Mouse (Mus musculus): Measurements from ENCODE around the gene Cdon. TPM values are rescaled to one million over a fixed set of nuclear protein-coding genes. Genes with fewer than 3 reads are reported as not detected.
"Not testable (repeated sequence)": the region's sequence is repeated elsewhere in the genome, so short reads cannot be mapped to it uniquely, and the experiment has no call there.

Gene Cdon
- total RNA-seq (2021), result 10 to 100 TPM; 13.0 to 14.1 TPM

DNA sequence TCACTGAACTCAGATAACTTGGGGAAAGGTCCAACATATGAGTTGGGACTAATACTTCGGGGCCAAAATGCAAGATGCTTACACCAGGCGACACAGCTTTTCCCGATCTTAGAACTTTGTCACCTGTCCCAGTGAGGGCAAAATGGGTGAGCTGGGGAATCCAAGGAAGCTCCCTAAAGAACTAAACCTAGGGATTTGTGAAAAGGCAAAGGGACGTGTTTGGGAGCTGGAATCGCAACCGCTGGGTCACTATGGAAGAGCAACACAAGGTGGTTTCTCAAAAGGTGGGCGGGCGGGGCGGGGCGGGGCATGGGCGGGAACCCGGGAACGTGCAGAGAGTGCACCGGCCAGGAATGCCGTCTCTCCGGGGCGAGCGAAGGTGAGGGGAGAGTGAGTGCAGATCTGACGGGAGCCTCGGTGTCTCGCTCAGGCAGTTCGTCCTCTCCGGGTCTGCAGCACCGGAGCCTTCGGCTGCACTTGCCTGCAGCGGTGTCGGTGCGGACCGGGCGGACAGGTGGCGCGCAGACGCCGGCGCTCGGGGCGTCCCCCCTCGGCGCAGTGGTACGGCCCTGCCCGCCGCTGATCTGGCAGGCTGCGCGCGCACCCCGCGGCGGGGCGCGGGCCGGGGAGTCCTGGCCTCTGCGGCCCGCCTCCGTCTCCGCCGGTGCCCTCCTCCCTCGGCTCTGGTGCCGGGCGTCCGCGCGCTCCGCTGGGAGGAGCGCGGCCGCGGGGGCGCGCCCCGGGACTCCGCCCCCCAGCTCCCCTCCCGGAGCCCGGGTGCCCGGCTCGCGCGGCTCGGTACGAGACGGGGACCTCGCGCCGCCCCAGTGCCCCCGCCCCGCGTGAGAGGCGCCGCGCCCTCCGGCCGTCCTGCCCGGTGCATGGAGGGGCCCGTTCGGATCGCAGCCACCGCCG lies at the start of gene Cdon:
Cdon (plus strand) TSS at position 324 of the 915 bp plus-strand sequence.
- peak; percentile 68 for DNase-seq
- intact Hi-C loops (cut with DNase I), result loop anchor here (5.0 to 10.0 kb wide), 3 partner anchors 104 to 134 kb away; no protein-coding TSS in a partner anchor

DNA sequence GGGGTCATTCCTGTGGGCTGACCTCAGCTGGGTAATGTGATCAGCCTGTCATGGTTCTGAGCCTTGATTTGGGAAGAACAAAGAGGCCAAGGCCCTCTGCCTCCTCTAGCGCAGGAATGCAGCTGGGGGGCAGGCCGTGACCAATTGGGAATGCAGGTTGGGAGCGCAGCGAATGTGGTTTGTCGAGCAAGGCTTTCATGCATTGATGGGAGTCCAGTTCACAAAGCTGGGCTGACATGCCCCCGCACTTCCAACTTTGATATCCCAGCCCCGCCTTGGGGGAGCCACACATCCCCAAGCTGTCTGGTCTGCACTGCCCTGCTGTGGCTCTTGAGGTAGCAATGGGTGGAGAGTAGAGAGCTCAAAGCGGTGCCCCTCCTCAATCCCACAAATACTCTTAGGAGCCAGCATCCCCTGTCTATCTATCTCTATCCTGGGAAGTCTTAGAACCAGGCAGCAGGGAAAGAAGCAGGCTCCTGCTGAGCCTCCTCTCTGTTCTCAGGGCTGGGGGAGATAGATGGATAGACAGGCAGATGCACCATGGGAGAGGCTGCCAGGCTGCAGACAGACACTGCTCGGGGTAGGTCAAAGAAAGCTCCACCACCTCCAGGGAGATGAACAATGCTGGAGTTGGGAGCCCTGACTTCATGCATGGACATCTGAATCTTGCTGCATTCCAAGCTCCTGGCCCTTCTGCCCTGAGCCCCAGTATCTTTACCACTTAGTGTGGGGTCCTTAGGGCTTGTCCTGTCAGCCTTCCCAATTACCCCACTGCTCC lies 48.4 kb upstream of the Cdon start:
- intact Hi-C loops (cut with DNase I), result no loop called here
- DNase-seq, result no peak

DNA sequence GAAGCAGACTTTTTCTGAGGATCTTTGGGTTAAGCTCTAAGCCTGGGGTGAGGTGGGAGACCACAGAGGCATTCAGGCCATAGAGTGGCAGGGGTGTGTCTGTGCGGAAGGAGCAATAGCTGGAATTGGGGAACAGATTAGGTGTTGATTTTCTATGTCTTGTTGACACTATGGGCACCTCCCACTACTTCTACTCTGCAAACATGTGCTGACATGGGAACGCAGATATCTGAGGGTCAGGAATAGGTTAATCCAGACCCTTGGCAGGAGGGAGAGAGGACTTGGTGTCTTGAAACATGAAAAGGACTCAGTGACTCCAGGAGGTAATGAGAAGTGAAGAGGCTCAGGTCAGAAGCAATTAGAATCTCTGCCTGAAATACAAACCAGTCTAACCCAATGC lies 43.0 kb upstream of the Cdon start:
- no peak for DNase-seq
- intact Hi-C loops (cut with DNase I), result no loop called here

DNA sequence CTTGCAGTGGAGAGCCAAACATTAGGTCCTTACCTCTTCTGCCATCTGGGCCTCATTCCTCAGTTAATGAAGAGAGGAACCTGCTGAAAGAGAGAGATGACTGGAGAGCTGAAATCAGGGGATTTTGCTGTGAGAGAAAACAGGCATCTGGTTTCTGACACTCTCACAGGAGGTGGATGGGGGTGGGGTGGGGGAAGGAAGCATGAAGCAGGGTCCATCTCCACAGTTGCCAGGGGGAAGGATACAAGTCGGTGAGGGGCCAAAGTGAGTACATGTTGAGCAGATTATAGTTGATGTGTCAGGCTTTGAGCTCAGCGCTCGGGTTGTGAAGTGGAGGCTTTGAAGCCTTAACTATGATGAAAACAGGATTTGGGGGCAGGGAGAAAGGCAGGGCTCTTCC lies 41.9 kb upstream of the Cdon start:
- DNase-seq, result no peak
- intact Hi-C loops (cut with DNase I), result no loop called here

DNA sequence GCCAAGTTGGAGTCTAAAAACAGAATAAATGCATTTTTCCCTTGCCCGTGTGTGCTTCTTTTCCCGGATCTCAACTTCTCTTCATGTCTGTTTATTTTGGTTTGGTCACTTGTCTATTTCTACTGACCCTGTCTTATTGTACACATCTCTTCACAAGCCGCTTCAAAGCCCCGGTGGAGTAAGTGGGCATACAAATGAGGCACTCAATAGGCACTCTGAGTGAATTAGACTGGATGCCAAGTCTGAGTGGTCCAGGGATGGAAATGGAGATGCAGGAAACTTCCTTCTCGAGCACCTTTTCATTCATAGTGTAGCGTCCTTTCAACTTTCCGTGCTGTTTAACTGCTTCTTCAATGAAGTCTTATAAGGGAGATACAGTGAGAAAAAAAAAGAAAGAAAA lies 21.0 kb upstream of the Cdon start:
- intact Hi-C loops (cut with DNase I), result no loop called here

DNA sequence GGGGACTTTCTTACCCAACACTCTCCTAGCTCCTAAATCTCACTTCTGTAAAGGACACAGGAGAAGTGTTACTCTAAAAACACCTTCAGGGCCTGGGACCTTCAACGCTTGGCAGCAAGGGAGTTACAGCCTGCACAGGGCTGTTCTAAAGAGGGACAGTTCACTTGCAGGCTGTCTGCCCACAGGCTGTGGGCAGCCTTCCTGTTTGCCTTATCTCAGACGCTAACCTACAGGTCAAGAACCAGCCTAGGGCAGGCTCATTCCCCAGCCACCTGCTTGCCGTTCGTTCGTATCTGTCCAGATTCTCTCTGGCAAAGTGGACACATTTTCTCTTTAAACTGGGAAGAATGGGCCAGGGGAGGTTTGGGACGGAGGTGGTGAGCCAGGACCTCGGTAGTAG lies 20.5 kb upstream of the Cdon start:
- intact Hi-C loops (cut with DNase I), result no loop called here
- DNase-seq, result no peak

More for the DNA sequence above, 21.0 kb upstream of the Cdon start:
- DNase-seq, result no peak

DNA sequence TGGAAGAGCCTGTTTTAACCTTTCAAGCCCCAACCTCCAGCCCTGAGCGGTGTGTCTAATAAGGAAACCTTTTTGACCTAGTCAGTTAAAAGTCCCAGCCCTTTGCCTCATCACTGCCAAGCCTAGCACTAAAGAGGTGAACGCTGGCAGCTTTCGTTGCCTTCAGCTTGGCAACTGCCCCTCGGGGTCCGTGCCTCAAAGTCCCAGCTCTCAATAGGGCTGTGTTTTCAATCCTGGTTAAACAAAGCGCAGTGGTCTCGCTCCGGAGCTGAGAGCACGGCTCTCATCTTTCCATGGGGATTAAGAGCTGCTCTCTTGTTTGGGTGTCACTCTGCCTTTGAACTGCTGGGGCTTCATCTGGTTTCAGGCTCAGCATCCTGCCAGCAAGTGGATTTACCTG lies 20.1 kb upstream of the Cdon start:
- no peak for DNase-seq
- intact Hi-C loops (cut with DNase I), result no loop called here

DNA sequence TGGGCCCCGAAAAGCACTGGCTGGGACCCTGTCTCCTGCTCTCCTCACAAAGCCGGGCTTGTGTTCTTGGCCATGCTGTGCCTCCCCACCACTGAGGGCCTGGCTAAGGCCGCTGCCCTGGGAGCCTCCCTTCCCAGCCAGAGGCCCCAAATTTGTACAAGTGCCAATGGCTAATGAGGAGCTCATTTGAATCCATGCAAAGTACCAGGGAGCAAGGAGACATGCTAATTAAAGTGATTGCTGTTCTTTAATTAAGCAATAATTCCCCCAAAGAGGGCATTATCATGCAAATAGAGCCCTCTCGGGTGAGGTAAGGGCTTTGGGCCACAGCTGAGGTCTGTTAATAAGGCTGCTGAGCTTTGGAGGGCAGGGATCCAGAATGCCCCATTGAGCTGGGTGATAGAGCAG lies 18.3 kb upstream of the Cdon start:
- peak; percentile 58 for DNase-seq
- intact Hi-C loops (cut with DNase I), result no loop called here

DNA sequence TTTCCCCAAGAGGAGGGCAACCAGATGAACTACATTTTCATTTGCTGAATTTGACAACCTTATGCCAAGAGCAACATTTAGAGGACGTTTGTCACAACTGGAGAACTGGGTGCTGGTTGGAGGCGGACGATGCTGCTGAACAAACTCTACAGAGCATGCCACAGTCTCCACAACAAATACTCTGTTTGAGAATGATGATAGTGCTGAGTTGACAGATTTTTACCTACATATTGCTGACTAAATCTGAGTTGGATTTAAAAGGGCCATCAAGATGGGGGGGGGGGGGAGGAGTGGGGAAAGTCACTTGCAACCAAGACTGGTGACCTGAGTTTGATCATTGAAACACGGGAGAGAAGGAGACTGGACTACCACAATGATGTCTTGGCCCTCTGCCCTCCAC lies 17.4 kb upstream of the Cdon start:
- no peak for DNase-seq
- intact Hi-C loops (cut with DNase I), result no loop called here

DNA sequence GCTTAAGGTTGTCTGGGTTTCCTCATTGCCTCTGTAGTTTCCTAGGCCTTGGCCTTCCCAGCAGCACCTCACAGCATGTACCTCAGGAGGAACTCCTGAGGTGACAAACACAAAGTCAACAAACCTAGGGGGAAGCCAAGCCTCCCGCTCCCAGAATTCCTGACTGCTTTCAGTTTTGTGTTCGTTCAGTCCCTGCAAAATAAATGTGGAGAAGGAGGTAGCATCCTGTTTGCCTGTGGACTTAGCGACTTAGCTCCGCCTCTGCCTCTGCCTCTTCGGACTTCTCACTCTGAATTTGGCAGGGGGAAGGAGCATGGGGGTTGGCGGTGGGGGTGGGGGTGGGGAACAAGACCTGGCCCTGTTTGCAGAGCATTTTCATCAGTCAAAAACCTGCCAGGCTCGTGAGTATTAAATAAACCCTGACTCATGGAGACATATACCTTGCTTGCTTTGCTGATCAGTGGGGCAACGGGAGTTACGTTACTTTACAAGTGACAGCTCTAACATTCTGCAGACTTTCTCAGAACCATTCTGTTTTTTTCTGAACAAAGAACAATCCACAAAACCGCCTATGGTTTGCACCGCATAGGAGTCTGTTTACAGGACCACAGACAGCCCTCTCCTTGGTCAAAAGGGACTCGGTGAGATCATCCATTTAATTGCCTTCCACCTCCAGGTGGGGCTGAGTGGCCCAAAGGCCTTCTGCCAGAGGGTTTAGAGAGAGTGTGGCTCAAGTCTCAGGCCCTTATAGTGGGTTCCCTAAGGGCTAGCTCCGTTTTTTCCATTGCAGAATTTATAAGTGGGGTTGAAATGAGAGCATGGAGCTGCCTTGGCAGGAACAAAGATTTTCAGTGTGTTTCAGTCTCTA lies 15.7 kb upstream of the Cdon start:
- DNase-seq, result no peak
- intact Hi-C loops (cut with DNase I), result no loop called here

DNA sequence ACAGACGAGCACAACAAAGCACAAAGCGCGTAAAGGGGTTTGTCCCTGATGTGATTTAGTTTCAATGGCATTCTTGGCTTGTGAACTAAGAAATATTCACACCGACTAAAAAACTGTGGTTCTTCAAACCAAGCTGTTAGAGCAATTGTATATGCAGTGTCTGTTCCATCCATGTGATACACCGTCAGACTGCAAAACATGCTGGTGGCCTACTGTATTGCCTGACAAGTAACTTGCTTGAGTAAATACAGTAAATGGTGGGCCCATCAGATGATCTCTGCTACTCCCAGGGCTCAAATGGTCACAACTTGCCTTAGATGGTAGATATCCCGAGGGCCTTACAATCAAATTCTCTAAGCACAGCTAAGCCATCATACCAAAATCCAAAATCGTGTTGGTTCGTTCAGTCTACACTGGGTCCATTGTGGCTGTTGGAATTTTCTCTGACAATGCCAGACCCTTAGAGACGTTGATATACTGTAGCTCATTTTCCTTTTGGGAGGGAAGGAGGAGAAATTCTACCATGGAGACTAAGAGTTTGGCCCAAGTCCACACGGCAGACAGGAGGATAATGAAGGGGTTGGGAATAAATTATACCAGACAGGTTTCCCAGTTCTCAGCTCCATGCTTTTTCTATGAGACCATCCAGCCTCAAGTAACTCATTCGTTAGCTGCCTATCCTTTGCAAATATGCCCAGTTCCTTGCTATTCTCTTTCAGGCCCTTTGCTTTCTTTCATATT lies 9.5 kb upstream of the Cdon start:
- DNase-seq, result no peak
- intact Hi-C loops (cut with DNase I), result no loop called here

DNA sequence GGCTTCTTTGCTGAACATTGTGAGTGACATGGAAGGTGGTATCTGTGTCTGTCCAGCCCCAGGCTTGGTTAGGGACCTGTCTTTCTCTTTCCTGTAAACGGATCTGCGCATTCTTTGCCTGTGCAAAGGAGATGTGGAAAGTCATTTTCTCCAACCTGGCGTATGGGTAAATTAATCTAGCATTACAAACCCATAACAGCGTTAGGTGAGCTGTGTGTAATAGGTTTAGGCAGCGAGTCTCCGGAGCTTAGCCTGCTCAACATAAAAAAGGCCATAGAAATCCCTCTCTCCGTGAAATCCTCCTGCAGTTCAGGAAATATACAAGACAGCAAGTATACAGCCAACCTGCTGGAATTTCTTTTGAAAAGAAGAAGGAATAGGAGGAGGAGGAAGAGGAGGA lies 9.0 kb upstream of the Cdon start:
- no peak for DNase-seq
- intact Hi-C loops (cut with DNase I), result no loop called here

DNA sequence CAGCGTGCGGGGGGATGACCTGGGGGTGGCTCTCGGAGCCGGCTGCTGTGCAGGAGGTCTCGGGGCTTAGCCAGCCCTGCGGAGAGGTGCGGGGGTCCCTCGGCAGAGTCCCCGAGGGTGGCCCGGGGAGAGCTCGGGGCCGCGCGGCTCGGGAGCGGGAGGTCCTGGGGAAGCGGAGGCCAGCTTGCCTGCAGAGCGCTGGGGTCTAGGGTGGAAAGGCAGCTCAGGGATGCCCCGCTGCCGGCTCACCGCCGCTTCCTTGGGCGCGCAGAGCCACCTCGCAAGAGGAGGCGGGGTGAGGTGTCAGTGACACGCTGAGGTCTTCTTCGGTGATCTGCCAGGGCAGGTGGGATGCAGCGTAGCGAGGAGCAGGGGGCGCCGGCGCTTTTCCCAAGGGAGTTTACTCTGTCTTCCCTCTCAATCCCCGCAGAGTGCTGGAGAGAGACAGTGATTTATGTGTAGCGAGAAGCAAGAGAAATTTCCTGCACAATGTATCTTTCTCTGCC lies 855 bp downstream of the Cdon start:
- intact Hi-C loops (cut with DNase I), result loop anchor here (5.0 to 10.0 kb wide), 3 partner anchors 103 to 134 kb away; no protein-coding TSS in a partner anchor
- DNase-seq, result peak; percentile 23

DNA sequence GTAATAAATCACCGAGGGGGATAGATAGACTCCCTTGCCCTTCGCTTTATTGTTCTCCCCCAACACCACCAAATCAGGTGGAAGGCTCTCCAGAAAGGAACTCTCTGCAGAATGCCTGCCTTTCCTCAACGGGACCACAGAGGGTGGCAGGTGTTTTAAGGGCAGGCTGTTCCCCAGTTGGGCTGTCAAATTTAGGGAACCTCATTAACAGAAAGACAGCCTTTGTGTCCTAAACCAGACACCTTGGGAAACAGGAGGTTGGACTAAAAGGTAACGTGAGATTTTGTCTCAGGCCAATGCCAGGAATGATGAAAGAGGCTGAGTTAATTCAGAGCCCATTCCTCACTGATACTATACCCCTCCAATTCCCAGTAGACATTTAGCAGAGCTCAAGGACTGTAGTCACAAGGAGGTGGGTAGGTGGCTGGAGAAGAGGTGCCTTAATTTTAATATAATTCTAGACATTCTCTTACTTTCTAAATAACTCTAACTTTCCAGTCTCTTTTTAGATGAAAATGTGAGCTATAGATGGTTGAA lies 1.5 kb downstream of the Cdon start:
- intact Hi-C loops (cut with DNase I), result loop anchor here (5.0 to 10.0 kb wide), 3 partner anchors 102 to 135 kb away; no protein-coding TSS in a partner anchor
- DNase-seq, result no peak

DNA sequence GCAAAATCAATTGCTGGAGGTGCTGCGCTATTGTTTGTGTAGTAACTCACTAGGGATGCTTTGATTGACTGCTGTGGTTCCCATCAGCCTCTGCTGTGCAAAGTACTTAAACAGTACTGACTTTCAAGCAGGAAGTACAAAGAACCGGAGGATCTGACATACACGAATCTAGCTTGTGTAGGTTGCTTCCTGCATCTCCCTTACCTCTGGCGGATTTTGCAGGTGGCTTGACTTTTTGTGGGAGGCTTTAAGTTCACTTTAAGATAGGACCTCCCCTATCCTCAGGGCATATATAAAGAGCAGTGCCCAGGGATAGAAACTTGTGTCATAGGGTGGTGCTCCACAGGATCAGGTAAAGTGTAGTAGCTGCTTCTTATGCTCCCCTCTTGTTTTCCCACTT lies 2.3 kb downstream of the Cdon start:
- intact Hi-C loops (cut with DNase I), result loop anchor here (5.0 to 10.0 kb wide), 3 partner anchors 102 to 136 kb away; no protein-coding TSS in a partner anchor
- DNase-seq, result no peak

DNA sequence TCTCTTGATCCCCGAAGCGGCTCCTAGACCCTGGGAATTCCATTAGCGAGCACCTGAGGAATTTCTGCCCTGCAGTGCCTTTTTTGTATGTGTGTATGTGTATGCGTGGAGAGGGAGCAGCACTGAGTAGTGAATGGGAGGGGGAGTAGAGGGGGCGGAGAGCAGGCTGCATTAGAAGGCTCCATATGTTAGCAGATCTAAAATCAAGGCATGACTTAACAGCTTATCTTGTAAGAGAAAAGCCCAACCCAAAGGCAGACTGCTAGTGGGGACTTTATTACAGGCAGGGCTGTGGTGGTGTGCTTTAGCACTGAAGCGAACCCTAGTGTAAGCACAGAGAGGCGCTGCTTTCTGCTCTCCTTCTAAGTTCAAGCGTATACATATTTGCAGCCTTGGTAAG lies 3.7 kb downstream of the Cdon start:
- no peak for DNase-seq
- intact Hi-C loops (cut with DNase I), result loop anchor here (5.0 to 10.0 kb wide), 3 partner anchors 100 to 137 kb away; no protein-coding TSS in a partner anchor

DNA sequence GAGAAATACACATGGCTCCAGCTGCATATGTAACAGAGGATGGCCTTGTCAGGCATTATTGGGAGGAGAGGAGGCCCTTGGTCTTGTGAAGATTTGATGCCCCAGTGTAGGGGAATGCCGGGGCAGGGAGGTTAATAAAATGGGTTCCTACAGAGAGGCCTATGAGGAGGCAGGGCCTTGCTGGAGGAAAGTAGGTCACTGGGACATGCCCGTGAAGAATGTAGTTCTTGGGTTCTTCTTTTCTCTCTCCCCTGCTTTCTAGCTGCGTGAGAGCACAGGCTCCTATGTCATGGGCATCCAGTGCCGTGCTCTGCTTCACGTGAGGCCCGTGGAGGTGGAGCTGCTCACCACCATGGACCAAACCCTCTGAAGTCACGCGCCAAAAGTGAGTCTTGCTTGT lies 9.5 kb downstream of the Cdon start:
- intact Hi-C loops (cut with DNase I), result no loop called here
- no peak for DNase-seq

DNA sequence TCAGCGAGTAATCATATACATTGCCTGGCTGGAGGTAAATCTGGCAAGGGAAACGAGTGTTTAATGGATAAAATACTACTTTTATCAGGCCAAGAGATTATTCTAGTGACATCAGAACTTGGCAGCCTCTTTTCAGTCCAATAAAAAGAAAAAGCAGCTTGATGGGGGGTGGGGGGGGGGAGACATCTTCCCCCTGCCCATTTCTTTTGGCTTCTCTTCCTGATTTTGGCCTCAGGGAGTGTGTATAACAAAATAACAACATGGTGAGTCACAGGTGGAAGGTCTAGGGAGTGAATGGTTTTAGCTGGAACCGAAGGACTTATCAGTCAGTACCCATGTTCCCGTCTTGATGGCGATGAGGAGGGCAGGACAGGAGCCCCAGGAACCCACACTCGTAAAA lies 10.5 kb downstream of the Cdon start:
- intact Hi-C loops (cut with DNase I), result no loop called here
- no peak for DNase-seq

DNA sequence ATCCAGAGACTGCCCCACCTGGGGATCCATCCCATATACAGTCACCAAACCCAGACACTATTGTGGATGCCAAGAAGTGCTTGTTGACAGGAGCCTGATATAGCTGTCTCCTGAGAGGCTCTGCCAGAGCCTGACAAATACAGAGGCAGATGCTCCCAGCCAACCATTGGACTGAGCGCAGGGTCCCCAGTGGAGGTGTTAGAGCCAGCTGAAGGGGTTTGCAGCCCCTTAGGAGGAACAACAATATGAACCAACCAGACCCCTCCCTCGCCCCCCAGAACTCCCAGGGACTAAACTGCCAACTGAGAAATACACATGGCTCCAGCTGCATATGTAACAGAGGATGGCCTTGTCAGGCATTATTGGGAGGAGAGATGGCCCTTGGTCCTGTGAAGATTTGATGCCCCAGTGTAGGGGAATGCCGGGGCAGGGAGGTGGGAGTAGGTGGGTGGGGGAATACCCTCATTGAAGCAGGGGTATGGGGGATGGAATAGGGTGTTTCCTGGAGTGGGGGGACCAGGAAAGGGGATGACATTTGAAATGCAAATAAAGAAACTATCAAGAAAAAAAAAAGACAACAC lies 11.9 kb downstream of the Cdon start:
- intact Hi-C loops (cut with DNase I); DNase-seq: not testable (repeated sequence)

Data from left cerebral cortex, postnatal 4 days (tissue).